Mouse (Mus musculus) adrenal gland, adult 8-10 months (tissue): ENCODE measurements around the gene Trio. TPM values are rescaled to one million over a fixed set of nuclear protein-coding genes. Genes with fewer than 3 reads are reported as not detected.
A peak's percentile ranks its signal among the peaks of the same experiment; 100 is the strongest.
"Not testable (repeated sequence)": the region's sequence is repeated elsewhere in the genome, so short reads cannot be mapped to it uniquely, and the experiment has no call there.

Experiments
- DNase-seq: peaks from one replicate; pipeline ENCODE4 v3.0.0; 2022
- total RNA-seq, 4 experiments: library from RNA; stranded (reverse); gene quantifications; 2 replicates each; pipeline ENCODE4 v1.2.4; 2022

Trio gene
- total RNA-seq, 4 experiments from 2014 or later, result 57.9 to 84.0 (median 69.8) TPM

DNA sequence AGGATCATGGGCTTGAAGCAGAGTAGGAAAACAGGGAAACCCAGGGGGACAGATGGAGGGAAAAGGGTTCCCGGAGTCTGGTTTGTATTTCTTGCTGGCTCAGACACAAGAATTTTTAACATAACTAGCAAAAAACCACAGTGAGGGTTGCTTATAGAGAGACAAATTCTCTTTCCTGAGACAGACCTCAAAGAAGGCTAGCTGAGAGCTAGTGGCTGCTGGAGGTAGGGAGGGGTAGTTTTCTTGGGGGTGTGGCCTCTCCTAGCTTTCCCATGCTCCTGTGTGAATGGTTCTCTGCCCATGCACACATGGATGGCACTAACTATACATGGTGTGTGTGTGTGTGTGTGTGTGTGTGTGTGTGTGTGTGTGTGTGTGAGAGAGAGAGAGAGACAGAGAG is 265.0 kb downstream of the Trio start:
- no peak for DNase-seq

GRCm38 (mm10) chr15:27759890-27760289 is 265.8 kb downstream of the Trio start:
- no peak for DNase-seq

DNA sequence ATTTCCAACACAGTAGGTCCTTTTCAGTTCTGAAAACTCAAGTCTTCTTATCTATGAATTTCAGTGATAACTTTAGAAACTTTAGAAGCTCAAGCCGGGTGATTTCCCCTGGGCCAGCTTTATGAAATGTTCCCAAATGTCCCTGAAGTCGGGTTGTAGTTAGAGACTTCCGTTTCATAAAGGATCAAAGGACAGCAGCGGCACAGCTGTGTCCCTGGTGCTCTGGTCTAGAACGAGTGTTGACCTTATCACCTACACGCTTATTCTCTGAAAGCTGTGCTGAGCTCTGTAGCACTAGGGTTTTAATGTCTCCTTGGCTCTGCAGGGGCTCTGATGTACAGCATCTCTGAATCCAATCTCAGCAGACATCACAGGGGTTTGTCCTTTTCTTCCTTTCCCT is 267.0 kb downstream of the Trio start:
- DNase-seq, result no peak

DNA sequence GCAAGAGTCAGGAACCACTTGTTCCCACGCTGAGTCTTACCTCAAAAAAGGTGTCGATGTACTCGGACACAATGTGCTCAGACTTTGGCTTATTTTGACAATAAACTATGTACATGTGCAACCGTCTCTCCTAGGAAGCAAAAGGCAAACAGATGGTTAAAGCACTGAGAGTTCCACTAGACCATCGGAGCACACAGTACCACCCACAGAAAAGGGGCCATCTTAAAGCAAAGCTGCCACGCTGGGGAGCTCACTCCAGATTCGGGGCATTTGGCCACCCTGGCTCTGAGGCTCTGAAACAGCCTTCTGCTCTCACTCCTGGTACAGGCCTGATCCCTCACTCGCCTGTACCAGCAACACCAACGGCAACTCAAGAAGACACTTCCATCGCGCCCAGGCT is 269.2 kb downstream of the Trio start:
- DNase-seq, result no peak

GRCm38 (mm10) chr15:27754571-27755260 is 270.9 kb downstream of the Trio start:
- no peak for DNase-seq

- no peak for DNase-seq
Measured at GRCm38 (mm10) chr15:27753923-27754322, 271.7 kb downstream of the Trio start.

DNA sequence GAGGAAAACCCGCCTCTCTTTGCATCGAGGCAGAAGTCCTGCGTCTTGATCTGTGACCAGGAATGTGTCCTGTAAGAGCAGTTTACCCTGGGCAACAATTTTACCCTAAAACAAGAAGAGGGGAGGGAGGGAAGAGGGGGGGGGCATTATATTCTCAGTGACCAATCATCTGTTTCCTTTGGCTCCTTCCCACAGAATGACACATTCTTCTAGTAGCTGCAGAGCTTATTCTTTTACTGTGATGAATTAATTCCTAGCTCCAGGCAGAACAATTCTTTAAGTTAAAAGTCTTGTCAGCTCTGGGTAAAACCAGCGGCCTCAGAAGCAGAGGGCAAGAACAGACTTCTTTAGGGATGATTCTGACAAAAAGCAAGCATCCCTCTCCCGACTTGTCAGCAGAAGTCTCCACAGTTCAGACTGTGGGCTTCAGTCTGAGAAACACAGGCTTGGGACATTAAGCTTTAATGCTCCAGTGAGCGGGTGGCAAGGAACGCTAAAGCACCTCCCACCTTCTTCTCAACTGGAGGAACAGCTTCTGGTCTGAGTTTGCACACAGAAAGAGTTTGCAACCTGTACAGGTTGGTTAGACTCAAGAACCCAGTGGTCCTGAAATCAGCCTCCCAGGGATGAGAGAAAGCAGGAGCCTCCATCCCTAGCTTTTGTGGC is 272.8 kb downstream of the Trio start:
- no peak for DNase-seq

GRCm38 (mm10) chr15:27751612-27752405 is 273.8 kb downstream of the Trio start:
- peak; percentile 17 for DNase-seq

DNA sequence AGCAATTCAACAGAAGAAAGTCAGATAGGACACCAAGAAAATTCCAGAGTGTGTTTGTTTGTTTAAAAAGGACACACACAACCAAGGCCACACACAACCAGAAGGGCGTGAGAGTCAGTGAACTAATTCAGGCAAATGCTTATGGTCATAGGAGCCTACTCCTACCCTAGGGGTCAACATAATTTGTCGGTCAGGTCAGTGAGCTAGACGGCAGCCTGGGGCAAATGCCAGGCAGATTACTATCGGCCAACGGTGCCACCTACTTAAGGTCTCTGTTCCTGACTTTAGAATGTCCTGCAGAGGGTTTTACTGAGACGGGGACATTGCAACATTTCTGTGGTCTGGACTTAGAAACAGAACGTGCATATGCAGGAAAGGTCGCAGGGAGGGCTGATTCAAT is 276.9 kb downstream of the Trio start:
- no peak for DNase-seq

DNA sequence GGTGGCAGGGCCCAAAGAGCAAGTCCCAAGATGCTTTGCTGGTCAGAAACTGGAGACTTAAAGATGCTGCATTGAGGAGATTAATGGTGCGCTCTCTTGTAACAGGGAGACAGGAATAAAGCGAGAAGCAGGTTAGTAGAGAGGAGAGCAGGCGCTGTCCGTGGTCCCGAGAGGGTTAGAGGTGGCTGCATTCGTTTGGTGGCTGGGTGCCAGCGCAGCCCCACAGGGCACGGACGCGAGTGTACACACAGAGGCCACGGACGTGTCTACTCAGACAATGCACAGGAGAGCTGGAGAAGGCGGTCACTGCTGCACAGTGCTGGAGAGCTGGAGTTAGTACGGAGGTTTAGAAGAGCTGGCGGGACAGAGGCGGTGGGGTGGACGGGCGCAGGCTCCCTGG is 278.1 kb downstream of the Trio start:
- DNase-seq, result no peak

GRCm38 (mm10) chr15:27744995-27745394 is 280.7 kb downstream of the Trio start:
- no peak for DNase-seq

DNA sequence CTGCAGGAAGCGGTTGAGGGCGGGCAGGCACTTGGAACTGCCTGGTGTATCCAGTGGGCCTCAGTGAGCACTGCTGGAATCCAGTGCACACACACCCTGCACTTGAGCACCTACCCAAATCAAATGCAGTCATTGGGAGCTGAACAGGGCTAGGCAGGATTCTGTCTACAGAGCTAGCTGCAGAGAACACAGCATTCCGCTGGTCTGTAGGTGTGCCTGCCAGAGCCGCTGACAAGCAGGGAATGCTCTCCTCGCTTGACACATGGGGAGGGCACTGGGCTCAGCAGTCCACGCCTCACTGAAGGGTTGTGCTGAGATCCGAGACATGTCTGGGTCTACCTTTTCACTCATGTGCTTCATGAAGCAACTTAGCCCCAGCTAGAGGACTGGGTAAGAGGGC is 285.6 kb downstream of the Trio start:
- no peak for DNase-seq

DNA sequence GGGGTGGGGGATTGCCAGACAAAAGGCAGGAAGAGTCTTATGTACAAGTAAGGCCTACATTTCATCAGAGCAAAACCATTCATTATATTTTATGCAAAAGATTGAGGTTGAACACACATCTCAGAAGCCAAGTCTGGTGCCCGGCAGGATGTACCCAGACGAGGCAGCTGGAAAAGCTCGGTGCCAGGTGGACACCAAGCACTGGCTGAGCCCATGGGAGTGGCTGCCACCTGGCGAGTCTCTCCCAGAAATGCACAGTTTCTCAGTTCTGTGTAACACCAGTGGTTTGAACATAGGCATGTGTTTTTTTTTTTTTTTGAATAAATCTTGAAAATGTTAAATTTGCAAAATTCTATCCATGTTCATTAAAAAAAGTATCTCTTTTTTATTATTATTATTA is 293.8 kb downstream of the Trio start:
- DNase-seq, result no peak

DNA sequence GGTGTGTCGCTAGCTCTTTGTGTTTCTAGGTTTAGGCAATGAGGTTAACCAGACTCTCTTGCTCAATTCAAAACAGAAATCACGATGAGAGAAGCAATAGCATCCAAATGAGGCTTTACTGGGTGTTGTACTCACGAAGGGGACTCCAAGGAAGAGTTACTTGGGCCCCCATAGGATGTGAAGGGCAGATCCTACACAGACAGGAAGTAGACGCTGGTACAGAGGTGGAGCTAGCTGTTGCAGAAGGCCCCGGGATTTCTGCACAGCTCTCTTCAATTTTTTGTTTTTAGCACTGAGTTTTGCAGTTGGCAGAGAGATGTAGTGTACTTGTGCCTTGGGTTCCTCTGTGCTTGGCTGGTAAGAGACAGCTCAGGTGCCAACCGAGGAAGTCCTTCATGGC is 299.4 kb downstream of the Trio start:
- DNase-seq, result no peak

DNA sequence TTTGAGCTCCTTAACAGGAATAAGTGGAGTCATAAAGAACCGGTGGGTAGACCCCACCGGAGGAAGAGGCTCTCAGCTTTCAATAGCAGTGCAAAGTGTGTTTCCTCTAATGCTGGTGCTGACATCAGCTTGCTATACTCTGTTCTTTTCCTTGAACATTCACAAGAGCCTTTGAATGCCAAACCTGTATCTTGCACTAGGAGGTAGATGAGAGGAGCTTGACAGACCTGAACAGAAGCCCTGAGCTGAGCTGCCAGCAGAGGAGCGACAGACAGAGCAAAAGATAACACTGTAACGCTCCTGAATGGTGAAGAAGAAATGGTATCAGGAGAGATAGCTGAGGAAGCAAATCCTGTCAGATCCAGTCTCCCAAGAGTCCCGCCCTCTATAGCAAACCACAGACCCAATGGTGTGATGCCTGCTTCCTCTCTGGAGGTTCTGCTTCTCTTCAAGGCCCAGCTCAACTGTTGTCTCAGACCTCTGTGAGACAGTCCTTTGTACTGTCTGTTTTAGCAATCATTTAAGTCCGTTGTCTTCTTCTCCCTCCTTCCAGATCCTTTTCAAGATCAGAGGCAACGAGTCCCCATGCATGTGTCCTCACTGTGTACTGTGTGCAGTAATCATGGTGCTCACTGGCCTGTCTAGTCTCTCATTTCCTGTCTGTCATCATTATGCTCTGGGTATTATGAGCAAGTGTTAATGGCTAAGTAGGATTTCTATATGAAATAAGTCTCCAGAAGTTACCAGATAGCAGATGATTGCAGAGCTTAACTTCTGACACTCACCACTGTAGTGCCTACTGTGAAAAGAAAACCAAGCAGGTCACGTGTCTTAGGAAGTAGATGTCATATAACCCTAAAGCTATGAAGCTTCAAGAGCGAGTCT is 300.6 kb downstream of the Trio start:
- DNase-seq, result no peak

DNA sequence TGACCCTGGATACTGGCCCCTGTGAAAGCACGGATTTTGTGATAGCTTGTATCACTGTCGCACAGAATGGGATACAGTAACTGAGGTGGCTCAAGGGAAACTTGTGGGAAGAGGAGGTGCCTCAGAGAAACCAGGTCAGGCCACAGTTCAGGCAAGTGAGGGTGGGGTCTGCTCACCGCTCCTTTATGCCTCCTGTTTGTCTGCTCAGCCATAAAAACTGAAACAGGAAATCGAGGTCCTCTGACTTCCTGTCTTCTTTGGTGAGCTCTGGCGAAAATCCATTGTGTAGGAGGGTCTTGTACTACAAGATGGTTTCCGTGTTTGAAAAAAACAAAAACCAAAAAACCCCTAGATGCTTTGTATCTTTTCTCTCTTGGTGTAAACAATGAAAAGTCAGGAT is 301.4 kb downstream of the Trio start:
- DNase-seq, result no peak

DNA sequence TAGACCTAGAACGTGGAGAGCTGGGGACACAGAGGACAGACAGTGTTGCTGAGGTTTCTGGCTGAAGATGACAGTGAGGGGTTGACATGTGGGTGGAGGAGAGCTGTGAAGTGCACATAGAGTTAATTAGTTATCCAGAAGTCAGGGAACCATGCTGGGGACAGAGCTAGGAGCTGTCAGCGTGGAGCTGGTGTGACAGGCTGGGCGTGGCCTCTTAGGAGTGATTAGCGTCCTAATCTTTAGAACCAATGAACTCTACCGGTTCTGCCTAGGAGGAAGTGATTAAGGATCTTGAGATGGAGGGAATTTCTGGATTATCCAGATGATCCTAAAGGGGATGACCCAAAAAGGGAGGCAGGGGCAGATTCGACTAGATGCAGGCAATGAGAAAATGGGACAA is 301.9 kb downstream of the Trio start:
- DNase-seq, result no peak

DNA sequence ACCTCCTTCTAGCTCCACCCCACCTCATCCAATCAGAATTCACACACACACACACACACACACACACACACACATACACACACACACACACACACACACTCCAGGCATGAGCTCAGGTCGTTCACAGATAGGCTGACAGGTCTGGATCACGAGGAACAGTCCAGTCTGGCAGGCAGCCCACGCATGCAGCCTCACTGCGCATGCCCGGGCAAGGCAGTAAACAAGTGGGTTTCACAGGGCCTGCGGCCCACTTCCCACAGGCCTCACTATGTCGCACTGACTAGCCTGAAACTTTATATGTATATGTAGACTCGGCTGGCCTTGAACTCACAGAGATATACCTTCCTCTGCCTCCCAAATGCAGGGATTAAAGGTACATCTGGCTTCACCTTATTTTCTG is 305.4 kb downstream of the Trio start:
- not testable (repeated sequence) for DNase-seq

GRCm38 (mm10) chr15:27718668-27719067 is 307.0 kb downstream of the Trio start:
- DNase-seq, result no peak

- DNase-seq, result no peak
Measured at GRCm38 (mm10) chr15:27715331-27715730, 310.3 kb downstream of the Trio start.

DNA sequence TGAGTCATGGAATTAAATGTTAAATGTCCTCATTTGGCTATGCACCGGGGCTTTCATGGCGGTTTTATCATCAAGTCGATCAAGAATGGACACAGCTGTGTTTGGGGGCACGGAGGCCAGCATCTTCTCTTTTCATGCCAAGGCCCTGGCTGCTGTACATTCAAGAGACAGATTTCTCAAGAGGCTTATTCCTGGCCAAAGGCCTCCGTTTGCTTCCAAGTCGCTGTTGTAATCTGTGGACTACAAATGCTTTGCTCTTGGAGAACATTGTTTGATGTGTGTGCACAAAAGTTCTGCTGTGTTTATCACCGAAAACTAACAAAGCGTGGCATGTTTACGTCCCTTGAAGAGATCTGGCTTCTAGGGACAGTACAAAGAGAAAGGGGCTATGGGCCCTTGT is 314.9 kb downstream of the Trio start:
- no peak for DNase-seq

GRCm38 (mm10) chr15:27708968-27709612 is 316.6 kb downstream of the Trio start:
- no peak for DNase-seq
